ENCODE assay signal across 26 mouse cellular contexts in the genomic region with DNA sequence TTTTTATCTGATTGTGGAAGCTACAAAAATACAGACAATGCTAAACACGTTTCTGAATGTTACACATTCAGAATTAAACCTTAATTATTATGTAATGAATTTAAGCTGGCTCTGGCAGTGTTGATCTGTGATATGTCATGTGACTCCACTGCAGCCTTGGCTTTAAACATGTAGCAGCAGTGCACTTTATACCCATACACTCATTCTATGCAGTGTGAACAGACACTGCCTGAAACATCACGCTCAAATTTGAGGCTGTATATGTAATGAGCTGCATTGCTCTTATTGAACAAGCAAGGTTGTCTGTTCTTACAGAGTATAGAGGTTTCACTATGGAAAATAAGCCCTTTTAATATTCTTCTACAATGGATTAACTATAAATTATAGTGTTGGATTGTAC.
DNase-seq lines count a peak whose midpoint lies in the region; ATAC-seq and TF ChIP-seq lines count a peak whose summit lies in the region.
"Had no signal": no experiment of that assay in that cellular context is flagged by ENCODE, and none has a peak within 500 bp of the region (broad histone marks: within the 10 kb centered on the region; RNA-seq: fewer than 3 reads in every experiment).

No protein-coding gene starts in this region.

- no peaks in the 10 kb centered on the region for H3K4me1 ChIP-seq in forebrain, embryonic 13.5 days
- H3K4me1 ChIP-seq in forebrain, embryonic 11.5 days (replicated peaks; ENCODE audit: control insufficient read depth, insufficient read depth, low read length), result no peaks in the 10 kb centered on the region
- no peaks in the 10 kb centered on the region for H3K4me1 ChIP-seq in forebrain, embryonic 15.5 days
- H3K4me1 ChIP-seq in forebrain, embryonic 10.5 days, result no peaks in the 10 kb centered on the region
- H3K4me1 ChIP-seq in forebrain, postnatal 0 days (ENCODE audit: insufficient read depth), result no peaks in the 10 kb centered on the region
- H3K4me1 ChIP-seq: embryonic facial prominence, embryonic 13.5 days; embryonic facial prominence, embryonic 15.5 days had no signal

- ATAC-seq in forebrain, embryonic 13.5 days, result peak; percentile 71; the same call in 1 of the 2 replicates
- no peak for ATAC-seq in forebrain, embryonic 11.5 days (replicated peaks; ENCODE audit: low FRiP score)
- ATAC-seq in forebrain, embryonic 15.5 days (replicated peaks), result peak; percentile 83
- peak; percentile 96 for ATAC-seq in forebrain, postnatal 0 days
- ATAC-seq: activated CD4-positive, CD25-positive, alpha-beta regulatory T cell, adult 4 months; CD4-positive, CD25-positive, alpha-beta regulatory T cell, adult 4 months; Patski had no signal

- no peaks in the 10 kb centered on the region for H3K9me3 ChIP-seq in forebrain, embryonic 13.5 days (replicated peaks)
- no peaks in the 10 kb centered on the region for H3K9me3 ChIP-seq in forebrain, embryonic 11.5 days (ENCODE audit: control insufficient read depth, low read length)
- H3K9me3 ChIP-seq in forebrain, embryonic 15.5 days, result no peaks in the 10 kb centered on the region
- H3K9me3 ChIP-seq in forebrain, embryonic 10.5 days, result no peaks in the 10 kb centered on the region
- no peaks in the 10 kb centered on the region for H3K9me3 ChIP-seq in forebrain, postnatal 0 days (ENCODE audit: low read length)
- H3K9me3 ChIP-seq: embryonic facial prominence, embryonic 13.5 days; embryonic facial prominence, embryonic 15.5 days; G1E had no signal

- DNase-seq in forebrain, embryonic 11.5 days (ENCODE audit: low spot score), result no peak
- DNase-seq in forebrain, embryonic 10.5 days (ENCODE audit: extremely low spot score, low spot score), result no peak
- DNase-seq in brain, embryonic 14.5 days (ENCODE audit: low read depth), result peak; percentile 11
- peak; percentile 4 for DNase-seq in forebrain, postnatal 0 days
- DNase-seq in layer of hippocampus, postnatal 36 days, result no peak
- DNase-seq: adrenal gland, adult 8-10 months; adrenal gland, postnatal 14 days; adrenal gland, postnatal 36 days; B cell, adult 2 months; cerebellum, adult 11 months; cerebellum, adult 18-20 months; cerebellum, adult 8-10 months; cerebellum, adult 9-11 months; cerebellum, postnatal 14 days; cerebellum, postnatal 36 days; embryo, embryonic 11 days had no signal

- no peaks in the 10 kb centered on the region for H3K36me3 ChIP-seq in forebrain, embryonic 13.5 days (ENCODE audit: poor library complexity, severe bottlenecking)
- no peaks in the 10 kb centered on the region for H3K36me3 ChIP-seq in forebrain, embryonic 11.5 days (ENCODE audit: control insufficient read depth, insufficient read depth, low read length)
- H3K36me3 ChIP-seq in forebrain, embryonic 15.5 days, result no peaks in the 10 kb centered on the region
- no peaks in the 10 kb centered on the region for H3K36me3 ChIP-seq in forebrain, embryonic 10.5 days (replicated peaks)
- H3K36me3 ChIP-seq in forebrain, postnatal 0 days (ENCODE audit: insufficient read depth), result no peaks in the 10 kb centered on the region
- H3K36me3 ChIP-seq: embryonic facial prominence, embryonic 13.5 days; embryonic facial prominence, embryonic 15.5 days; G1E had no signal

- H3K4me2 ChIP-seq in forebrain, embryonic 13.5 days, result no peak overlapping the region
- H3K4me2 ChIP-seq in forebrain, embryonic 11.5 days (ENCODE audit: low read depth, low read length, severe bottlenecking), result no peak overlapping the region
- H3K4me2 ChIP-seq in forebrain, embryonic 15.5 days (replicated peaks), result no peak overlapping the region
- H3K4me2 ChIP-seq in forebrain, postnatal 0 days (ENCODE audit: low read depth), result no peak overlapping the region
- H3K4me2 ChIP-seq: embryonic facial prominence, embryonic 13.5 days; embryonic facial prominence, embryonic 15.5 days had no signal

- H3K9ac ChIP-seq in forebrain, embryonic 13.5 days, result no peak overlapping the region
- H3K9ac ChIP-seq in forebrain, embryonic 11.5 days (ENCODE audit: low read length), result no peak overlapping the region
- no peak overlapping the region for H3K9ac ChIP-seq in forebrain, embryonic 15.5 days (replicated peaks)
- H3K9ac ChIP-seq in forebrain, postnatal 0 days, result no peak overlapping the region
- H3K9ac ChIP-seq: embryonic facial prominence, embryonic 13.5 days; embryonic facial prominence, embryonic 15.5 days had no signal

- no peak overlapping the region for H3K4me3 ChIP-seq in forebrain, embryonic 13.5 days
- no peak overlapping the region for H3K4me3 ChIP-seq in forebrain, embryonic 11.5 days (ENCODE audit: low read depth, low read length)
- H3K4me3 ChIP-seq in forebrain, embryonic 15.5 days, result no peak overlapping the region
- no peak overlapping the region for H3K4me3 ChIP-seq in forebrain, embryonic 10.5 days
- H3K4me3 ChIP-seq in forebrain, postnatal 0 days (ENCODE audit: low read depth, low read length), result no peak overlapping the region
- H3K4me3 ChIP-seq: embryonic facial prominence, embryonic 13.5 days; embryonic facial prominence, embryonic 15.5 days; erythroblast, embryonic 14.5 days had no signal

- TF ChIP-seq CTCF in brain, embryonic 14.5 days (IDR thresholded peaks at IDR 0.05; ENCODE audit: borderline replicate concordance, extremely low read depth, insufficient read depth, insufficient read length), result no peak
- TF ChIP-seq CTCF in forebrain, postnatal 0 days (IDR thresholded peaks at IDR 0.05; ENCODE audit: low read depth), result no peak

- no peak overlapping the region for H3K27ac ChIP-seq in forebrain, embryonic 13.5 days
- no peak overlapping the region for H3K27ac ChIP-seq in forebrain, embryonic 11.5 days (ENCODE audit: low read depth, low read length)
- no peak overlapping the region for H3K27ac ChIP-seq in forebrain, embryonic 15.5 days (replicated peaks)
- H3K27ac ChIP-seq in forebrain, embryonic 10.5 days, result no peak overlapping the region
- H3K27ac ChIP-seq in forebrain, postnatal 0 days (ENCODE audit: low read depth, low read length), result no peak overlapping the region
- H3K27ac ChIP-seq: embryonic facial prominence, embryonic 13.5 days; embryonic facial prominence, embryonic 15.5 days had no signal

- no peaks in the 10 kb centered on the region for H3K27me3 ChIP-seq in forebrain, embryonic 13.5 days
- no peaks in the 10 kb centered on the region for H3K27me3 ChIP-seq in forebrain, embryonic 11.5 days (ENCODE audit: control insufficient read depth, insufficient read depth, low read length)
- H3K27me3 ChIP-seq in forebrain, embryonic 15.5 days, result no peaks in the 10 kb centered on the region
- no peaks in the 10 kb centered on the region for H3K27me3 ChIP-seq in forebrain, embryonic 10.5 days (ENCODE audit: poor library complexity, severe bottlenecking)
- H3K27me3 ChIP-seq in forebrain, postnatal 0 days (ENCODE audit: insufficient read depth, low read length), result no peaks in the 10 kb centered on the region
- H3K27me3 ChIP-seq: CH12.LX; embryonic facial prominence, embryonic 13.5 days; embryonic facial prominence, embryonic 15.5 days; Patski had no signal

- no peak for TF ChIP-seq POLR2A in brain, embryonic 14.5 days (IDR thresholded peaks at IDR 0.05; ENCODE audit: borderline replicate concordance, extremely low read depth, insufficient read depth, insufficient read length, poor library complexity, severe bottlenecking)

- WGBS in forebrain, embryonic 13.5 days, result 69% methylated on average over 2 of the region's 2 CpGs
- 77% methylated on average over 2 of the region's 2 CpGs for WGBS in forebrain, embryonic 11.5 days
- 50% methylated on average over 2 of the region's 2 CpGs for WGBS in forebrain, embryonic 15.5 days
- WGBS in forebrain, embryonic 10.5 days, result 75% methylated on average over 2 of the region's 2 CpGs
- 50% methylated on average over 2 of the region's 2 CpGs for WGBS in forebrain, postnatal 0 days

Comparison
In these comparisons a context has a peak if more than half of its experiments do, and no peak if none do; other contexts are left out.
1. DNase-seq: peak in brain, embryonic 14.5 days (single experiment) and forebrain, postnatal 0 days (single experiment); none in forebrain, embryonic 11.5 days (single experiment), forebrain, embryonic 10.5 days (single experiment) and layer of hippocampus, postnatal 36 days (0 of 2).